Mouse (Mus musculus): ENCODE results near the gene Fam57b. TPM values are rescaled to one million over a fixed set of nuclear protein-coding genes. Genes with fewer than 3 reads are reported as not detected.

The Fam57b gene
- polyA plus RNA-seq, 1 experiment: 0.08 TPM

- no peaks in the 10 kb centered on the region for H3K79me3 ChIP-seq (ENCODE audit: low read depth)
- H3K27me3 ChIP-seq (ENCODE audit: control insufficient read depth, insufficient read depth, insufficient read length): peaks cover 45% of the 10 kb centered on the region
- H3K79me2 ChIP-seq (ENCODE audit: control insufficient read depth, insufficient read depth): no peaks in the 10 kb centered on the region
- H3K36me3 ChIP-seq (ENCODE audit: control insufficient read depth, insufficient read depth): no peaks in the 10 kb centered on the region
- TF ChIP-seq USF1 (IDR thresholded peaks at IDR 0.05; ENCODE audit: low read depth) (no peak), MYOG (IDR thresholded peaks at IDR 0.05; ENCODE audit: control insufficient read depth, extremely low read depth, insufficient read length) (no peak), MYOD1 (IDR thresholded peaks at IDR 0.05; ENCODE audit: control insufficient read depth, insufficient read length, low read depth) (no peak), FOSL1 (IDR thresholded peaks at IDR 0.05; ENCODE audit: insufficient read depth, low read length, poor library complexity, severe bottlenecking) (no peak), MAX (IDR thresholded peaks at IDR 0.05) (no peak), CEBPB (IDR thresholded peaks at IDR 0.05; ENCODE audit: low read depth) (no peak), CTCF (IDR thresholded peaks at IDR 0.05; ENCODE audit: control insufficient read depth, insufficient read depth, insufficient read length) (no peak)
- no peak within 1 kb of the TSS for H3K4me3 ChIP-seq (ENCODE audit: insufficient read depth, poor library complexity, severe bottlenecking)
- H3ac ChIP-seq (ENCODE audit: control insufficient read depth, insufficient read length, low read depth): peak within 1 kb of the TSS; percentile 13
Measured at GRCm38 (mm10) chr7:126847116-126847420, 49.6 kb downstream of the Fam57b start, which contains the start of gene Doc2a. TSS of gene Doc2a (plus strand) at chr7:126847416.

- TF ChIP-seq FOSL1 (IDR thresholded peaks at IDR 0.05; ENCODE audit: insufficient read depth, low read length, poor library complexity, severe bottlenecking) (no peak), MAX (IDR thresholded peaks at IDR 0.05) (no peak), CTCF (IDR thresholded peaks at IDR 0.05; ENCODE audit: control insufficient read depth, insufficient read depth, insufficient read length) (no peak), MYOD1 (IDR thresholded peaks at IDR 0.05; ENCODE audit: control insufficient read depth, insufficient read length, low read depth) (no peak), USF1 (IDR thresholded peaks at IDR 0.05; ENCODE audit: low read depth) (no peak), MYOG (IDR thresholded peaks at IDR 0.05; ENCODE audit: control insufficient read depth, extremely low read depth, insufficient read length) (no peak), CEBPB (IDR thresholded peaks at IDR 0.05; ENCODE audit: low read depth) (no peak)
- Histone ChIP-seq H3K27me3 (ENCODE audit: control insufficient read depth, insufficient read depth, insufficient read length) (peaks cover 42% of the 10 kb centered on the region), H3ac (ENCODE audit: control insufficient read depth, insufficient read length, low read depth) (peak overlapping the region; percentile 13), H3K79me3 (ENCODE audit: low read depth) (no peaks in the 10 kb centered on the region), H3K4me3 (ENCODE audit: insufficient read depth, poor library complexity, severe bottlenecking) (no peak overlapping the region), H3K79me2 (ENCODE audit: control insufficient read depth, insufficient read depth) (no peaks in the 10 kb centered on the region), H3K36me3 (ENCODE audit: control insufficient read depth, insufficient read depth) (no peaks in the 10 kb centered on the region)
Measured at GRCm38 (mm10) chr7:126847421-126848398, 50.2 kb downstream of the Fam57b start.

- Histone ChIP-seq H3K4me3 (ENCODE audit: insufficient read depth, poor library complexity, severe bottlenecking) (no peak overlapping the region), H3K79me3 (ENCODE audit: low read depth) (no peaks in the 10 kb centered on the region), H3K36me3 (ENCODE audit: control insufficient read depth, insufficient read depth) (peaks cover 6% of the 10 kb centered on the region), H3ac (ENCODE audit: control insufficient read depth, insufficient read length, low read depth) (no peak overlapping the region), H3K79me2 (ENCODE audit: control insufficient read depth, insufficient read depth) (no peaks in the 10 kb centered on the region), H3K27me3 (ENCODE audit: control insufficient read depth, insufficient read depth, insufficient read length) (peaks cover 38% of the 10 kb centered on the region)
- no peak for TF ChIP-seq MYOG (IDR thresholded peaks at IDR 0.05; ENCODE audit: control insufficient read depth, extremely low read depth, insufficient read length)
- TF ChIP-seq MAX (IDR thresholded peaks at IDR 0.05): no peak
- no peak for TF ChIP-seq CTCF (IDR thresholded peaks at IDR 0.05; ENCODE audit: control insufficient read depth, insufficient read depth, insufficient read length)
- TF ChIP-seq FOSL1 (IDR thresholded peaks at IDR 0.05; ENCODE audit: insufficient read depth, low read length, poor library complexity, severe bottlenecking): no peak
- TF ChIP-seq USF1 (IDR thresholded peaks at IDR 0.05; ENCODE audit: low read depth): no peak
- no peak for TF ChIP-seq CEBPB (IDR thresholded peaks at IDR 0.05; ENCODE audit: low read depth)
- no peak for TF ChIP-seq MYOD1 (IDR thresholded peaks at IDR 0.05; ENCODE audit: control insufficient read depth, insufficient read length, low read depth)
Measured at GRCm38 (mm10) chr7:126848794-126849193, 51.3 kb downstream of the Fam57b start.

- Histone ChIP-seq H3ac (ENCODE audit: control insufficient read depth, insufficient read length, low read depth) (no peak overlapping the region), H3K36me3 (ENCODE audit: control insufficient read depth, insufficient read depth) (peaks cover 10% of the 10 kb centered on the region), H3K27me3 (ENCODE audit: control insufficient read depth, insufficient read depth, insufficient read length) (peaks cover 33% of the 10 kb centered on the region), H3K79me3 (ENCODE audit: low read depth) (no peaks in the 10 kb centered on the region), H3K4me3 (ENCODE audit: insufficient read depth, poor library complexity, severe bottlenecking) (no peak overlapping the region), H3K79me2 (ENCODE audit: control insufficient read depth, insufficient read depth) (no peaks in the 10 kb centered on the region)
- TF ChIP-seq CEBPB (IDR thresholded peaks at IDR 0.05; ENCODE audit: low read depth): no peak
- no peak for TF ChIP-seq MAX (IDR thresholded peaks at IDR 0.05)
- no peak for TF ChIP-seq USF1 (IDR thresholded peaks at IDR 0.05; ENCODE audit: low read depth)
- no peak for TF ChIP-seq FOSL1 (IDR thresholded peaks at IDR 0.05; ENCODE audit: insufficient read depth, low read length, poor library complexity, severe bottlenecking)
- TF ChIP-seq MYOG (IDR thresholded peaks at IDR 0.05; ENCODE audit: control insufficient read depth, extremely low read depth, insufficient read length): no peak
- TF ChIP-seq CTCF (IDR thresholded peaks at IDR 0.05; ENCODE audit: control insufficient read depth, insufficient read depth, insufficient read length): no peak
- TF ChIP-seq MYOD1 (IDR thresholded peaks at IDR 0.05; ENCODE audit: control insufficient read depth, insufficient read length, low read depth): no peak
Measured at GRCm38 (mm10) chr7:126850161-126850560, 52.7 kb downstream of the Fam57b start.

GRCm38 (mm10) chr7:126851192-126851591 lies 53.7 kb downstream of the Fam57b start:
- Histone ChIP-seq H3K36me3 (ENCODE audit: control insufficient read depth, insufficient read depth) (peaks cover 11% of the 10 kb centered on the region), H3K79me3 (ENCODE audit: low read depth) (no peaks in the 10 kb centered on the region), H3K79me2 (ENCODE audit: control insufficient read depth, insufficient read depth) (no peaks in the 10 kb centered on the region), H3ac (ENCODE audit: control insufficient read depth, insufficient read length, low read depth) (no peak overlapping the region), H3K4me3 (ENCODE audit: insufficient read depth, poor library complexity, severe bottlenecking) (no peak overlapping the region), H3K27me3 (ENCODE audit: control insufficient read depth, insufficient read depth, insufficient read length) (peaks cover 28% of the 10 kb centered on the region)
- TF ChIP-seq CTCF (IDR thresholded peaks at IDR 0.05; ENCODE audit: control insufficient read depth, insufficient read depth, insufficient read length) (no peak), FOSL1 (IDR thresholded peaks at IDR 0.05; ENCODE audit: insufficient read depth, low read length, poor library complexity, severe bottlenecking) (no peak), CEBPB (IDR thresholded peaks at IDR 0.05; ENCODE audit: low read depth) (no peak), MAX (IDR thresholded peaks at IDR 0.05) (no peak), MYOD1 (IDR thresholded peaks at IDR 0.05; ENCODE audit: control insufficient read depth, insufficient read length, low read depth) (no peak), MYOG (IDR thresholded peaks at IDR 0.05; ENCODE audit: control insufficient read depth, extremely low read depth, insufficient read length) (no peak), USF1 (IDR thresholded peaks at IDR 0.05; ENCODE audit: low read depth) (no peak)
